Mouse (Mus musculus) MEL (cell line): Measurements from ENCODE around the gene Atp5d. TPM values are rescaled to one million over a fixed set of nuclear protein-coding genes. Genes with fewer than 3 reads are reported as not detected.

Experiments used
- DNase-seq: peaks from one replicate; pipeline ENCODE4 v3.0.0; 2011; ENCODE audit warnings: low read depth, low spot score
- H3K27ac ChIP-seq: 2 replicates; pipeline ENCODE4 v1.5.1; 2012; ENCODE audit warnings: low read depth, mild to moderate bottlenecking, control low read depth, low read length, moderate library complexity; ENCODE audit not compliant: control insufficient read depth
- H3K27me3 ChIP-seq, 2 experiments: fragments of 150-350 bp in 1 of 2; sonication (generic) in 1 of 2; 2 replicates each; pipeline ENCODE4 v1.6.1; 2012; ENCODE audit warnings: low read length in 2 of 2, mild to moderate bottlenecking in 2 of 2, improper control_type of control experiment in 1 of 2, moderate library complexity in 1 of 2; ENCODE audit not compliant: insufficient read depth in 2 of 2, control insufficient read depth in 1 of 2
- H3K36me3 ChIP-seq, 2 experiments: 2 replicates each; pipeline ENCODE4 v1.6.1; 2012 to 2014; ENCODE audit warnings: low read length in 2 of 2, improper control_type of control experiment in 1 of 2, inconsistent platforms in 1 of 2, mild to moderate bottlenecking in 1 of 2; ENCODE audit not compliant: insufficient read depth in 2 of 2, control insufficient read depth in 1 of 2
- H3K4me1 ChIP-seq, 2 experiments: fragments of 150-350 bp in 1 of 2; sonication (generic) in 1 of 2; 2 replicates each; pipeline ENCODE4 v1.6.1; 2012; ENCODE audit warnings: low read length in 2 of 2, improper control_type of control experiment in 1 of 2, mild to moderate bottlenecking in 1 of 2; ENCODE audit not compliant: insufficient read depth in 2 of 2, control insufficient read depth in 1 of 2
- H3K4me3 ChIP-seq, 2 experiments: fragments of 150-350 bp in 1 of 2; sonication (generic) in 1 of 2; 2 replicates each; pipeline ENCODE4 v1.5.1; 2012; ENCODE audit warnings: low read depth in 2 of 2, low read length in 2 of 2, mild to moderate bottlenecking in 2 of 2, moderate library complexity in 2 of 2, control low read depth in 1 of 2, improper control_type of control experiment in 1 of 2; ENCODE audit not compliant: control insufficient read depth in 1 of 2, insufficient read depth in 1 of 2
- H3K79me2 ChIP-seq: 2 replicates; pipeline ENCODE4 v1.6.1; 2012; ENCODE audit warnings: mild to moderate bottlenecking, low read length, moderate library complexity; ENCODE audit not compliant: control insufficient read depth, poor library complexity, insufficient read depth
- H3K9ac ChIP-seq: 2 replicates; pipeline ENCODE4 v1.6.1; 2012; ENCODE audit warnings: low read depth, mild to moderate bottlenecking, control low read depth, low read length, moderate library complexity; ENCODE audit not compliant: control insufficient read depth, poor library complexity, severe bottlenecking
- H3K9me3 ChIP-seq: fragments of 150-350 bp; sonication (generic); replicated peaks from 2 replicates; pipeline ENCODE4 v1.6.1; 2012; ENCODE audit warnings: mild to moderate bottlenecking, low read length, improper control_type of control experiment, moderate library complexity; ENCODE audit not compliant: insufficient read depth
- CHD1 ChIP-seq: IDR thresholded peaks from 2 replicates; pipeline ENCODE4 v1.6.1; 2012; ENCODE audit warnings: low read depth, mild to moderate bottlenecking, inconsistent platforms, low read length, improper control_type of control experiment
- CHD2 ChIP-seq: IDR thresholded peaks from 2 replicates; pipeline ENCODE4 v1.6.1; 2011; ENCODE audit warnings: low read length, improper control_type of control experiment
- E2F4 ChIP-seq: IDR thresholded peaks from 2 replicates; pipeline ENCODE4 v1.6.1; 2011; ENCODE audit warnings: low read depth, low read length, improper control_type of control experiment, borderline replicate concordance
- ELF1 ChIP-seq: IDR thresholded peaks from 2 replicates; pipeline ENCODE4 v1.6.1; 2014; ENCODE audit warnings: low read depth, mild to moderate bottlenecking, inconsistent platforms, low read length, improper control_type of control experiment, moderate library complexity
- EP300 ChIP-seq, 2 experiments: IDR thresholded peaks; 2 replicates each; pipeline ENCODE4 v1.6.1; 2011; ENCODE audit warnings: improper control_type of control experiment in 2 of 2, low read length in 2 of 2, low read depth in 1 of 2, mild to moderate bottlenecking in 1 of 2
- ETS1 ChIP-seq: IDR thresholded peaks from 2 replicates; pipeline ENCODE4 v1.6.1; 2012; ENCODE audit warnings: low read depth, mild to moderate bottlenecking, inconsistent platforms, low read length, improper control_type of control experiment, moderate library complexity
- GABPA ChIP-seq: IDR thresholded peaks from 2 replicates; pipeline ENCODE4 v1.6.1; 2012; ENCODE audit warnings: low read depth, mild to moderate bottlenecking, inconsistent platforms, low read length, improper control_type of control experiment, moderate library complexity
- HCFC1 ChIP-seq: IDR thresholded peaks from 2 replicates; pipeline ENCODE4 v1.6.1; 2012; ENCODE audit warnings: low read depth, mild to moderate bottlenecking, inconsistent platforms, low read length, improper control_type of control experiment, moderate library complexity
- JUND ChIP-seq: IDR thresholded peaks from 2 replicates; pipeline ENCODE4 v1.6.1; 2011; ENCODE audit warnings: low read depth, mild to moderate bottlenecking, improper control_type of control experiment, low read length
- MYC ChIP-seq: IDR thresholded peaks from 2 replicates; pipeline ENCODE4 v1.6.1; 2011; ENCODE audit warnings: low read depth, mild to moderate bottlenecking, low read length, improper control_type of control experiment, moderate library complexity
- NELFE ChIP-seq: IDR thresholded peaks from 2 replicates; pipeline ENCODE4 v1.6.1; 2011; ENCODE audit warnings: low read depth, low read length, improper control_type of control experiment
- NRF1 ChIP-seq: IDR thresholded peaks from 2 replicates; pipeline ENCODE4 v1.6.1; 2014; ENCODE audit warnings: low read depth, mild to moderate bottlenecking, inconsistent platforms, low read length, improper control_type of control experiment, moderate library complexity; ENCODE audit not compliant: poor library complexity, insufficient read depth, severe bottlenecking
- POLR2A ChIP-seq, 2 experiments: IDR thresholded peaks; 2 replicates each; pipeline ENCODE4 v1.6.1; 2011 to 2012; ENCODE audit warnings: low read length in 2 of 2, mild to moderate bottlenecking in 2 of 2, control low read depth in 1 of 2, improper control_type of control experiment in 1 of 2, low read depth in 1 of 2, moderate library complexity in 1 of 2; ENCODE audit not compliant: control insufficient read depth in 1 of 2, insufficient read depth in 1 of 2, poor library complexity in 1 of 2
- POLR2AphosphoS2 ChIP-seq: IDR thresholded peaks from 2 replicates; pipeline ENCODE4 v1.6.1; 2011; ENCODE audit warnings: low read length, improper control_type of control experiment
- POLR2AphosphoS5 ChIP-seq: IDR thresholded peaks from 2 replicates; pipeline ENCODE4 v1.6.1; 2012; ENCODE audit warnings: low read depth, borderline replicate concordance, mild to moderate bottlenecking, inconsistent platforms, low read length, moderate library complexity, mixed read lengths
- RAD21 ChIP-seq: IDR thresholded peaks from 2 replicates; pipeline ENCODE4 v1.6.1; 2011; ENCODE audit warnings: mild to moderate bottlenecking, low read depth, low read length, improper control_type of control experiment
- SMC3 ChIP-seq: IDR thresholded peaks from 2 replicates; pipeline ENCODE4 v1.6.1; 2011; ENCODE audit warnings: low read depth, low read length, improper control_type of control experiment
- TBP ChIP-seq: IDR thresholded peaks from 2 replicates; pipeline ENCODE4 v1.8.0; 2011; ENCODE audit warnings: low read depth, low read length, improper control_type of control experiment
- TCF12 ChIP-seq: IDR thresholded peaks from 2 replicates; pipeline ENCODE4 v1.6.1; 2014; ENCODE audit warnings: low read depth, mild to moderate bottlenecking, inconsistent platforms, low read length, improper control_type of control experiment, moderate library complexity
- USF1 ChIP-seq: IDR thresholded peaks from 2 replicates; pipeline ENCODE4 v1.6.1; 2014; ENCODE audit warnings: low read depth, mild to moderate bottlenecking, inconsistent platforms, low read length, improper control_type of control experiment, moderate library complexity
- USF2 ChIP-seq, 2 experiments: IDR thresholded peaks; 2 replicates each; pipeline ENCODE4 v1.6.1; 2011 to 2012; ENCODE audit warnings: improper control_type of control experiment in 2 of 2, low read length in 2 of 2, borderline replicate concordance in 1 of 2, inconsistent platforms in 1 of 2, low read depth in 1 of 2, mild to moderate bottlenecking in 1 of 2; ENCODE audit not compliant: insufficient read depth in 1 of 2
- ZKSCAN1 ChIP-seq: IDR thresholded peaks from 2 replicates; pipeline ENCODE4 v1.6.1; 2012; ENCODE audit warnings: low read depth, mild to moderate bottlenecking, inconsistent platforms, low read length, improper control_type of control experiment, moderate library complexity
- ZMIZ1 ChIP-seq: IDR thresholded peaks from 2 replicates; pipeline ENCODE4 v1.6.1; 2012; ENCODE audit warnings: low read depth, mild to moderate bottlenecking, inconsistent platforms, low read length, improper control_type of control experiment, moderate library complexity
- ZNF384 ChIP-seq: IDR thresholded peaks from 2 replicates; pipeline ENCODE4 v1.6.1; 2012; ENCODE audit warnings: low read depth, mild to moderate bottlenecking, inconsistent platforms, low read length, improper control_type of control experiment
- polyA plus RNA-seq, 2 experiments: library from polyadenylated mRNA; stranded (reverse) in 1 of 2; unstranded in 1 of 2; fragments of >175 nt in 1 of 2; fragments of >200 nt in 1 of 2; gene quantifications; 2 replicates each; pipeline versions ENCODE4 v1.2.1 to v1.2.4; 2012; ENCODE audit warnings: low replicate concordance in 2 of 2, low read depth in 1 of 2; ENCODE audit not compliant: insufficient read length in 2 of 2, insufficient read depth in 1 of 2, missing spikeins in 1 of 2
- total RNA-seq: library from RNA; depleted of rRNA; stranded (reverse); fragments of 300-350 nt; gene quantifications from 2 replicates; pipeline ENCODE4 v1.2.3, GENCODE M21; 2012

Gene Atp5d
- total and polyA plus RNA-seq, 3 experiments = 300 to 657 (median 308) TPM

DNA sequence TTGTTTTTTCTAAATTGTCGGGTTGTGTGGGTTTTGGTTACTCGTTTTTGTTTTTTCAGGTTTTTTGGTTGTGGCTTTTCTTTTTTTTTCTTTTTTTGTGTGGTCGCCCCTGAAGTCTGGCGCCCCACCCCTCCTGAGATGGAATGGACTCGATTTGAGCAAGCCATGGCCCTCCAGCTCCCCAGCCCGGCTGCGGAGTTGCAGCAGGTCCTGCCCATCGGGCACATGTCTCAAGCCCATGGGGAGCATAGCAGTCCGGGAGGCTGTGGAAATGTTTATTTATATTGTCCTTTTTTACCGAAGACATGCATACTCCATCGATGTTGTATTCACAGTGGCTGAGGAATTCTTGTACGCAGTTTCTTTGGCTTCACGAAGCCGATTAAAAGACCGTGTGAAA lies 32.8 kb downstream of the Atp5d start:
- no peak overlapping the region for H3K27ac ChIP-seq

DNA sequence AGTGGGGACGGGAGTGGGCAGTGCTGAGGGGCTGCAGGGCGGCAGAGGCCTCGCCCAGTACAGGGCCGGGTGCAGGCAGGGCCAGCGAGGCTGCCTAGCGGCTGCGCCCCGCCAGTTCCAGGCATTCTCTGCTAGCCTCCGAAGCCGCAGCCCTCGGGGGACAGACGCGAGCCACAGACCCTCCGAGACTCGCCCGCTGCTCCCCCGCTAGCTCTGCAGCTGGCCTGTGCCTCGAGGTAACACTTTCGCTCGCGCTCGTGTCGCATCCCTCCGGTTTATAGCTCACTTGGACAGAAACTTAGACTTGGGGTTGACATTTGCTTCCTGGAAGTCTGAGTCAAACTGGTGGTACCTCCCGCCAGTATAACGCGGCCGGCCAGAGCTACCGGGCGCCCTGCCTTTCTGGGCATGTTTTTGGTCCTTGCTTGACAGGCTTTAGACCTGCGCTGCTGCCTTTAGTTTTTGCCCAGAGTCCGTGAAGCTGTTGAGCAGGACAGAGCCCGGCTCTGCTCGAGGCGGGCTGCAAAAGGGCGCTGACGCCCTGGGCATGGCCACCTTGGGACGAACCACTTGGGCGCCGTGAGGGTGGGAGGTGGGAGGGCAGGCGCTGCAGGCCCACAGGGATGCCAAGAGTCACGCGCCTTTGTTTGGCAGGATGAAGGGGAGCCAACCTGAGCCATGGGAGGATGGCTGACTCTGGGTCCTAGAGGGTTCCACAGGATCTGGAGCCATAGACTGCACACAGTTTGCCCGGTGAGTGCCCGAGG lies 33.5 kb downstream of the Atp5d start:
- Histone ChIP-seq H3K36me3 (peaks cover 0 to 12% of the 10 kb centered on the region in 2 experiments; a peak in 2 of 4 replicates), H3K27ac (peak overlapping the region; percentile 100), H3K27me3 (no peaks in the 10 kb centered on the region), H3K9me3 (no peaks in the 10 kb centered on the region), H3K4me3 (peak overlapping the region; percentile 78 to 85), H3K9ac (peak overlapping the region; percentile 98), H3K79me2 (peaks cover 12% of the 10 kb centered on the region; the same call in 1 of the 2 replicates), H3K4me1 (peaks cover 0 to 11% of the 10 kb centered on the region in 2 experiments; a peak in 1 of 4 replicates)
- DNase-seq = peak; percentile 27
- TF ChIP-seq HCFC1 = no peak
- no peak for TF ChIP-seq POLR2AphosphoS5
- no peak for TF ChIP-seq CHD1
- no peak for TF ChIP-seq USF2 (IDR thresholded peaks at IDR 0.05; ENCODE audit: borderline replicate concordance in 1 of 2, insufficient read depth in 1 of 2, low read depth in 1 of 2, low read length in 2 of 2)
- no peak for TF ChIP-seq JUND
- no peak for TF ChIP-seq POLR2A (IDR thresholded peaks at IDR 0.05; ENCODE audit: control insufficient read depth in 1 of 2, insufficient read depth in 1 of 2, low read depth in 1 of 2, low read length in 2 of 2, poor library complexity in 1 of 2)
- TF ChIP-seq POLR2AphosphoS2 = no peak
- TF ChIP-seq ZMIZ1 = no peak
- no peak for TF ChIP-seq GABPA
- no peak for TF ChIP-seq TBP
- TF ChIP-seq USF1 = no peak
- TF ChIP-seq ZKSCAN1 = no peak
- TF ChIP-seq ZNF384 = no peak
- no peak for TF ChIP-seq MYC
- TF ChIP-seq RAD21 = no peak
- TF ChIP-seq TCF12 = no peak
- TF ChIP-seq NELFE = no peak
- TF ChIP-seq ETS1 = no peak
- TF ChIP-seq CHD2 = no peak

More for the DNA sequence above, 32.8 kb downstream of the Atp5d start:
- Histone ChIP-seq H3K4me1 (peaks cover 4 to 17% of the 10 kb centered on the region in 2 experiments; a peak in 3 of 4 replicates), H3K4me3 (no peak overlapping the region), H3K79me2 (peaks cover 12% of the 10 kb centered on the region; the same call in 1 of the 2 replicates), H3K9ac (no peak overlapping the region), H3K9me3 (no peaks in the 10 kb centered on the region), H3K36me3 (peaks cover 0 to 16% of the 10 kb centered on the region in 2 experiments; a peak in 2 of 4 replicates)
- no peak for DNase-seq
- TF ChIP-seq NRF1 (no peak), CHD1 (no peak), USF2 (IDR thresholded peaks at IDR 0.05; ENCODE audit: borderline replicate concordance in 1 of 2, insufficient read depth in 1 of 2, low read depth in 1 of 2, low read length in 2 of 2) (no peak), GABPA (no peak), SMC3 (no peak), ZNF384 (no peak), EP300 (IDR thresholded peaks at IDR 0.05; ENCODE audit: low read depth in 1 of 2, low read length in 2 of 2) (no peak), ZKSCAN1 (no peak), ELF1 (no peak), HCFC1 (no peak), E2F4 (no peak), ZMIZ1 (no peak), ETS1 (no peak)
- TF ChIP-seq, all 39 proteins: peak for 0
- no peaks in the 10 kb centered on the region for H3K27me3 ChIP-seq
